Mouse (Mus musculus): ENCODE data around the gene Tle1.

- TF ChIP-seq CTCF (IDR thresholded peaks at IDR 0.05) (no peak), POLR2A (IDR thresholded peaks at IDR 0.05; ENCODE audit: insufficient read depth, low read depth, low read length) (no peak)
These were observed 5.4 kb downstream of the Tle1 start for GRCm38 (mm10) chr4:72195116-72195835.

Data from heart, adult 2 months (tissue).